In genomic region chr3:54669559-54669958, GRCm38 (mm10) we compare ENCODE assay signal across 17 mouse cellular contexts. TPM values are rescaled to one million over a fixed set of nuclear protein-coding genes. Genes with fewer than 3 reads are reported as not detected.
A peak's percentile ranks its signal among the peaks of the same experiment; 100 is the strongest.
DNase-seq lines count a peak whose midpoint lies in the region; ATAC-seq and TF ChIP-seq lines count a peak whose summit lies in the region.
"Had no signal": no experiment of that assay in that cellular context is flagged by ENCODE, and none has a peak within 500 bp of the region (broad histone marks: within the 10 kb centered on the region; RNA-seq: fewer than 3 reads in every experiment).

No protein-coding gene starts in this region.

- no peaks in the 10 kb centered on the region for H3K27me3 ChIP-seq in kidney, postnatal 0 days (ENCODE audit: insufficient read depth, low read length)
- H3K27me3 ChIP-seq: limb, embryonic 15.5 days; megakaryocyte, embryonic 14.5 days had no signal

- 86% methylated on average over 6 of the region's 6 CpGs for WGBS in kidney, postnatal 0 days

- no peak overlapping the region for H3K27ac ChIP-seq in kidney, postnatal 0 days
- H3K27ac ChIP-seq: limb, embryonic 15.5 days had no signal

- no peak overlapping the region for H3K4me2 ChIP-seq in kidney, postnatal 0 days (ENCODE audit: low read length)
- H3K4me2 ChIP-seq: limb, embryonic 15.5 days had no signal

- H3K36me3 ChIP-seq in kidney, postnatal 0 days (ENCODE audit: insufficient read depth, low read length): no peaks in the 10 kb centered on the region
- H3K36me3 ChIP-seq: limb, embryonic 15.5 days had no signal

- H3K9me3 ChIP-seq in kidney, postnatal 0 days (replicated peaks; ENCODE audit: low read length): no peaks in the 10 kb centered on the region
- H3K9me3 ChIP-seq: limb, embryonic 15.5 days; megakaryocyte, embryonic 14.5 days had no signal

- H3K4me3 ChIP-seq in kidney, postnatal 0 days (replicated peaks; ENCODE audit: low read depth, low read length): no peak overlapping the region
- H3K4me3 ChIP-seq: limb, embryonic 15.5 days; megakaryocyte, embryonic 14.5 days had no signal

- no peak for ATAC-seq in kidney, postnatal 0 days (replicated peaks; ENCODE audit: low FRiP score, low read depth)
- ATAC-seq in monocyte, adult 5-6 weeks (replicated peaks; ENCODE audit: insufficient number of reproducible peaks, low FRiP score, low TSS enrichment, poor library complexity, severe bottlenecking): 0 out of 2 replicates have a peak, but pooled peaks have one; percentile 40
- ATAC-seq: forebrain, embryonic 16.5 days had no signal

- H3K9ac ChIP-seq in kidney, postnatal 0 days (ENCODE audit: low read depth, low read length): no peak overlapping the region
- H3K9ac ChIP-seq: limb, embryonic 15.5 days had no signal

- no peaks in the 10 kb centered on the region for H3K4me1 ChIP-seq in kidney, postnatal 0 days (replicated peaks; ENCODE audit: insufficient read depth, low read length)

- TF ChIP-seq CTCF in kidney, postnatal 0 days (IDR thresholded peaks at IDR 0.05; ENCODE audit: low read depth): peak; percentile 20; the same call in 1 of the 2 replicates

- DNase-seq in kidney, postnatal 0 days (ENCODE audit: low spot score): no peak
- no peak for DNase-seq in kidney, postnatal 36 days
- DNase-seq in CD4-positive, CD25-positive, alpha-beta regulatory T cell, adult 2 months (ENCODE audit: low read depth, low spot score): peak; percentile 47
- DNase-seq in R1 (ENCODE audit: low read depth, low spot score): peak; percentile 37
- DNase-seq in natural killer cell, adult 2 months (ENCODE audit: low spot score in 2 of 2): no peak
- no peak for DNase-seq in cerebellum, postnatal 25 days
- DNase-seq: cerebellum, adult 11 months; thymus, adult 18-20 months had no signal

RNA-seq across cellular contexts. Expression of gene Supt20, which starts 23.0 kb away (rescaled TPM):
- 69.0 and 73.9 TPM in 2 replicates for polyA plus RNA-seq in kidney, postnatal 0 days (2015; fragmentation: Nextera tagmentation; extraction: Ambion mirVana)
- total RNA-seq in monocyte, adult 5-6 weeks (2017): 47.4 to 88.0 TPM (median 61.8 TPM) in 3 replicates

RNA-seq across cellular contexts. Expression of gene Gm21958, which starts 44.6 kb away (rescaled TPM):
- polyA plus RNA-seq in kidney, postnatal 0 days (2015; fragmentation: Nextera tagmentation; extraction: Ambion mirVana): 0.43 and 0.45 TPM in 2 replicates
- not detected in 3 replicates for total RNA-seq in monocyte, adult 5-6 weeks (2017)
- total RNA-seq: adrenal gland, postnatal 4 days; gastrocnemius, postnatal 4 days had no signal
- polyA plus RNA-seq: cortical plate, adult 2 months; forebrain, embryonic 16.5 days; heart, postnatal 0 days; large intestine, adult 2 months had no signal

Comparison
In these comparisons a context has a peak if more than half of its experiments do, and no peak if none do; other contexts are left out.
1. DNase-seq: peak in CD4-positive, CD25-positive, alpha-beta regulatory T cell, adult 2 months (single experiment) and R1 (single experiment); none in kidney, postnatal 0 days (single experiment), kidney, postnatal 36 days (0 of 2), natural killer cell, adult 2 months (0 of 2) and cerebellum, postnatal 25 days (0 of 2).